Mouse (Mus musculus): ENCODE measurements around the gene Rln3.

Rln3 gene

DNA sequence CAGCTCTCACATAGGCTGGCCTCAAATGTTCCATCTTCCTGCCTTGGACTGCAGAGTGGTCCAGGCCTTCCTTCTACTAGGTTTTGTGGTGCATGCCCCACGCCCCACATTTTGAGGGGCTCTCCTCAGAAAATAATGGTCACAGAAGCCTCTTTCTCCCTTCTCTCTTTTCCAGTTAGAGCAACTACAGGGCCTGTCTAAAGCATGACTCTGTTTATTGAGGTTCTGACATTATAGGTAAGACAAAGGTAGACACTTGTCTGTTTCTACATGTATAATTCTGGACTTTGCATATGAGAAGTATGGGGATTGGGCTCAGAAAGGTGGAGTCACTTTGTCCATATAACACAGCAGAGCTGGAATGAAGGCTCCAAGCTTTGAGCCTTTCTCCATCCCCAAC lies 20.2 kb upstream of the Rln3 start, which contains the start of gene Gm10643:
Gene Gm10643 (minus strand): TSS at position 101 of the 400 bp plus-strand sequence.
- no peak for DNase-seq (ENCODE audit: low spot score)

- DNase-seq (ENCODE audit: low spot score), result peak; percentile 78
Measured at GRCm38 (mm10) chr8:84063861-84064610, 19.2 kb upstream of the Rln3 start.

DNA sequence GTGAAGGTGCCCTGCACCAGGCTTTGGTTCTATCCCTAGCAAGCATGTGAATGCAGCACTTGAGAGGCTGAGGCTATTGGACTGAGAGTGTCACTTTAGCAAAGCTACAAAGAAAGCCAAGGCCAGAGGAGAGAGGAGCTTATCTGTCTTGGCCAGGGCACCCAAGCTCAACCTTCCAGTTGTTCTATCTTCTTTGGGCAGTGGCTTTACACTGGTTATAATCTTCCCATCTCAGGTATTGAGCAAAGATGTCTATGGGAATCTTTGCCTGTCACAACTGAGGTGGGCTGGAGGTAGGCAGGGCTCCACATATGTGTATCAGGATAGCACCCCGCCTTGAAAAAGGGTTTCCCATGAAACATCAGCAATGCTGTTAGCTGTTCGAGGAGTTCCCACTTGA lies 15.4 kb upstream of the Rln3 start:
- no peak for DNase-seq (ENCODE audit: low spot score)

- DNase-seq (ENCODE audit: low spot score), result no peak
Measured at GRCm38 (mm10) chr8:84059226-84059625, 14.4 kb upstream of the Rln3 start.

- DNase-seq (ENCODE audit: low spot score), result no peak
Measured at GRCm38 (mm10) chr8:84057827-84058226, 13.0 kb upstream of the Rln3 start.

DNA sequence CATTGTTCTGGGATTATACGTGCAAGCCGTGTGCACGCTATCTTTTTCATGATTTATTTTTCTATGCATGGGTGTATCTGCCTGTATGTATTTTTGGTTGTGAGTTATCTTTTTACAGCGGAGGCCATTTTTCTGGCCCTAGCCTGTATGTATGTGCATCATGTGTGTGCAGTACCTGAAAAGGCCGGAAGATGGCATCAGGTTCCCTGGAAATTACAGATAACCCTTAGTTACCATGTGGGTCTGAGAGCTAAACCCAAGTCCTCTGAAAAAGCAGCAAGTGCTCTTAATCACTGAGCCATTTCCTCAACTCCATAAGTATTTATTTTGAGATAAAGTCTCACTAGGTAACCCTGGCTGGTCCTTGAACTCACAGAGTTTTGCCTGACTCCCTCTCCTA lies 8.4 kb upstream of the Rln3 start:
- no peak for DNase-seq (ENCODE audit: low spot score)

GRCm38 (mm10) chr8:84052746-84053145 lies 7.9 kb upstream of the Rln3 start:
- no peak for DNase-seq (ENCODE audit: low spot score)

DNA sequence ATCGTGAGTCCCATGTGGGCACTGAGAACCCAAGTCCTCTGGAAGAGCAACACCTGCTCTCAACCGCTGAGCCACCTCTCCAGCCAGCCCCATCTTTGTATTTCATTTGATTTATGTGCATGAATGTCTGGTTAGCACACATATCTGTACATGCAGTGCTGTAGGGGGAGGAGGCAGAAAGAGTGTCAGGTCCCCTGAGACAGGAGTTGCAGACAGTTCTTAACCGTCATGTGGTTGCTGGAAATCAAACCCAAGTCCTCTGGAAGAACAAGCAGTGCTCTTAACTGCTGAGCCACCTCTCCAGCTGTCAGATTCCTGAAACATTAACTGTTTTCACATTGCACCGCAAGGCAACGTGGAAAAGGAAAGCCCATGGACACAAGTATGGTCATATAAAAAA lies 3.4 kb upstream of the Rln3 start:
- no peak for DNase-seq (ENCODE audit: low spot score)

- no peak for DNase-seq (ENCODE audit: low spot score)
Measured at GRCm38 (mm10) chr8:84046505-84046904, 1.7 kb upstream of the Rln3 start.

DNA sequence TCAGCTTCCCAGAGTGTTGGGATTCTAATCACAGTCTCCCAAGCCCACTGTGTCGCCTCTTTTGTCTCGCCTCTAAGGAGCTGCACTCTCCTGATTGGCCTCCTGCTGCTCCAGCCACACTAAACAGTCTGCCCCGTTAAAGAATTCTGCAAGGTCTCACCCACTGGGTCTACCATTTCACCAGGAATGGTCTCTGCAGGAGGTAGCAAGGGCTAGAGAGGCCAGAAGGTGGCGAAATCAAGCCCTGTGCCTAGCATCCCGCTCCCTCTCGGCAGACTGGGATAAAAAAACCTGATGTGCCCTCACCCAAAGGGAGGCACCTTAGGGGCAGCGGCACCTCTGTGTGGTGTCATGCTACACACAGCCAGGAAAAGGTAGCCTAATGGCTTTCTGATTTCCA lies 697 bp downstream of the Rln3 start:
- DNase-seq (ENCODE audit: low spot score), result no peak

DNA sequence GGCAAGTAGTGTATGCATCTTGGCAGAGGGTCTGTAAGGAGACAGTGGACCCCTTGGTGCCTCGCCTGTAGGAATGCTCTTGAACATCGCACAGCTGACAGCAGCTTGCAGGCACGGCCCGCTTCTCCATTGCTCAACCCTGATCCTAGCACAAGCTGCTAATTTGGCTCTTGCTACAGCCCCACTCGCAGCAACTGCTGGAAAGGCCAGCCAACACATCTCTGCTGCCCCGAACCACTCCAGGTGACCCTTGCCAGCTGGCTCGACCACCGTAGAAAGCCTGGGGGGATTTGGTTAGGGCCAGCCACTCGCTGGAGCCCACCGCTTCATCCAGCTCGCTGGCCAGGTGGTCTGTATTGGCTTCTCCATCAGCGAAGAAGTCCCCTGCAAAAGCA lies 1.9 kb downstream of the Rln3 start:
- DNase-seq (ENCODE audit: low spot score), result no peak

DNA sequence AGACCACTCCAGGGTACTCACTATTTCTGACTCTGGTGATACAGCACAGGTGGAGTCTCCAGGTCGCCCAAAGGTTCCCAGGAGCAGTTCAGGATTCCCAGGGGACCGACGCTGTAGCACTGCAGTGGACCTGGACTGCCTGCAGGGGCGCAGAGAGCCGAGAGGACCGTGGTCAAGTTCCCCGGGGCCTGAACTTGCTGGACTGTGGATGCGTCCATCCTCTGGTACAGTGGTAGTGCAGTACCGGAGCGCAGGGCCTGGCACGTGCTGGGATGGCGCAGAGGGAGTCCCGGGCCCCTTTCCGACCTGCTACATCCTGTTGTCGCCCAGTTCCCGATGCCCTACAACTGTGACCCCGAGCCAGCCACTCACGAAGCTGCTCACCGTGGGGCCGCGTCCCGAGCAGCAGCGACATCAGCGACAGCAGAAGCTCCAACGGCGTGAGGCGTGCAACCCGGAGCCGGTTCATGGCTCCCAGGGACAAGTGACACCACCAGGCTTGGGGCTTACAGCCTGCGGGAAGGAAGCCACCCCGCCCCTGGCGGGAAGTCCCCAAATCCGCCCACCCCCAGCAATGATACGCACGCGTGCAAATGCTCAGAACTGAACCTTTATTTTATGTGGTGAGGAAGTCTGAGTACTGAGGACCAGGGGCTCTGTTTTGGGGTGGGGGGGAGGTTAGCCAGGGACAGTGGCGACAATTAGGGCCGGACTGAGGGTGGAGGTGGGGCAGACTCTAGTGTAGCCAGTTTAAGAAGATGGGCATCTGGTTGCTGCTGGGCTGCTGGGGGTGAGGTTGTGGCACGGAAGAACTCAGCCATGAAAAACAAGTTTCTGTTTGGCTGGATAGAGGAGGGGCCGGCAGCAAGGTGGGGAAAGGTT lies 2.5 kb downstream of the Rln3 start, which contains the start of gene Il27ra:
Gene Il27ra (minus strand): TSS at position 524 of the 882 bp plus-strand sequence.
- peak; percentile 88 for DNase-seq (ENCODE audit: low spot score)

- DNase-seq (ENCODE audit: low spot score), result peak; percentile 74
Measured at GRCm38 (mm10) chr8:84039050-84039449, 5.8 kb downstream of the Rln3 start.

GRCm38 (mm10) chr8:84038015-84038414 lies 6.8 kb downstream of the Rln3 start:
- DNase-seq (ENCODE audit: low spot score), result no peak

DNA sequence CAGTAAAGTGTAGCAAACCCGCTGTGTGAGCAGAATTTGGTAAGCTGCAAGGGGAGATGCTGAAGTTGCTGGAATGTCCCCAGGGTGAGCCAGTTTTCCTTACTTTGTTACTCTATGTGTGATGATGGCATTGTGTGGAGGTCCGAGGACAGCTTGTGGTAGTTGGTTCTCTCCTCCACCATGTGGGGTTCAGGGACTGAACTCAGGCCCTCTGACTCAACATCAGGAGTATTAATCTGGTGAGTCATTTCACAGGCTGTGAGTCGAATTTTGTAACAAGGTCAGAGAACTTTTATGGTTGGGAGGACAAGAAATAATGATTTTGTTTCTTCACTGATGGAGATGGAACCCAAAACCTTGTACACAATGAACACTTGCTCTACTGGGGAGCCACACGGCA lies 12.0 kb downstream of the Rln3 start:
- no peak for DNase-seq (ENCODE audit: low spot score)

DNA sequence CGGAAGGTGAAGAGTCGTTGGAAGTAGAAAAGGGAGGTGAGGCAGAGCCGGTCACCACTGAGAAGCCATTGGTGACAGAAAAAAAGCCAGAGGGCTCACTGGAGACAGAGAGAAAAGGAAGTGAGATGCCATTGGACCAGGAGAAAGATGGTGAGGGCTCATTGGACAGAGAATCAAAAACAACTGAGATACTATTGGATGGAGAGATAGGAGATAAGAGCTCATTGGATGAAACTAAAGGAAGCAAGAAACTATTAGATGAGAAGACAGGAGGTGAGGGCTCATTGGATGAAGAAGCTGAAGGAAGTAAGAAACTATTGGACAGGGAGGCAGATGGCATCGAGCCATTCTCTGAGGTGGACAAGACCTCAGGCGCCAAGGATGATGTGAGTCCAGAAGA lies 15.5 kb downstream of the Rln3 start:
- DNase-seq (ENCODE audit: low spot score), result no peak

DNA sequence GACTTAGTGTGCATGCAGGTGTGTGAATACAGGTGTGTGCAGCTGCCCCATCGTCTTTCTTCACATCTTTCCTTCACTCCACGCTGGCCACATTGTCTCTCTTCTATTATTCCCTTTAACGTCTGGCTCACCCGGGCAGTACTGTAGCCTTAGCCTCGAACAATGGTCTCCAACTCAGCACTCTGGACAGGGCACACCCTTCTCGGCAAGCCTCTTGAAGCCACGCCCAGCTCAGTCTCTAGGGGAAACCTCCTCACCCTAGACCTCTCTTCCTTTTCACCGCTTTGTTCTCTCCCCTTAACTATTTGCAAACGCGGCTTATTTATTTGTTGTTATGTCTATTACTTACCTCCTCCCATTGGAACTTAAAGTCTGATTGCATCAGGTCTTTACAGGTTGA lies 17.4 kb downstream of the Rln3 start:
- no peak for DNase-seq (ENCODE audit: low spot score)

DNA sequence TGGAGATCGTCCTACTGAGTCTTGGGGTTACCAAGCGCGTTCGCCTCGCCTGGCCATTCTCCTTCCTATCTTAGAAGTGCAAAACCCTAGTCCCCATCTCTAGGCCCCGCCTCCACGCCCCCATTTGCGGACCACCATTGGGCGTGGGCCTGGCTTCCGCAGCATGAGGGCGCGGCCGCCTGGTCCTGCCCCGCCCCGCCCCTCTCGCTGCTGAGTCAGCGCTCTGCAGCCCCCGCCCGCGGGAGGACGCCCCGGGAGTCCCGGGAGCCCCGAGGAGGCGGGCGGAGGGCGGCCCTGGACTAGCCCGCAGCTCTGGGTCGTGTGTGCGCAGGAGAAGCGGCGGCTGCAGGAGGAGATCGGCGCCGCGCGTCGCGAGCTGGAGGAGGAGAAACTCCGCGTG lies 18.9 kb downstream of the Rln3 start:
- peak; percentile 41 for DNase-seq (ENCODE audit: low spot score)

DNA sequence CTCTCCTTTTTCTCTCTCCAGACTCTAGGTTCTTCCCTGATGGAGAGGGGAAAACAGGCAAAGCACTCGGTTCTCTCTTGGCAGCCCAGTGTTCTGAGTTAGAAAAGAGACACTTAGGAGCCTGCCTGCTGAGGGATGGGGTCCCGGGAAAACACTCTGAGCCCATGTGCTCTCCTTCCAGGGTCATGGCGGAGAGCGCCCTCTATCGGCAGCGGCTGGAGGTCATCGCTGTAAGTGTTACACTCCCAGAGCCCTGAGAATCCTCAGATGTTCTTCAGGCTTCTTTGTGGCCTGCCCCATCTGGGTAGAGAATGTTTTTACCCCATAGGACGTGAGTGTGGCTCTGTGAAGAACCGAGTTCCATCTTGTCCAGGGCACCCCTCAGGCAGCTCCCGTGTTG lies 20.6 kb downstream of the Rln3 start:
- DNase-seq (ENCODE audit: low spot score), result peak; percentile 63

DNA sequence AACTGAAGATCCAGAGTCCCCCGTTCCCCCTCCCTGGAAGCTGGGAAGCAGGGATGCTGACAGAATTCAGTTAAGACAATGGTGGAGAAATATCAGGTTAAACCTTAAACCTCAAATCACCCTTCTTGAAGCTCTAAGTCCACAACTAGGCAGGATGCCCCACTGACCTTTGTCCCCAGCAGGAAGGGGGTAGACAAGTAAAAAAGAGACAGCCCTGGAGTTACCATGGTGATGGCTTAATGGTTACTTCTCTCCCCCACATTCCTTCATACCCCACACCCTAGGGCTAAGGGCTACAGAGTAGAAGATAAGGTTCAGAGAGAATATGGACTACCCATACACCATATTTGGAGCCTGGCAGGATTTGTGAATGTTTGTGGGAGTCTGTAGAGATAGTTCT lies 21.2 kb downstream of the Rln3 start:
- no peak for DNase-seq (ENCODE audit: low spot score)

GRCm38 (mm10) chr8:84023085-84023484 lies 21.7 kb downstream of the Rln3 start:
- DNase-seq (ENCODE audit: low spot score), result no peak

- DNase-seq (ENCODE audit: low spot score), result no peak
Measured at GRCm38 (mm10) chr8:84021569-84021968, 23.2 kb downstream of the Rln3 start.

DNA sequence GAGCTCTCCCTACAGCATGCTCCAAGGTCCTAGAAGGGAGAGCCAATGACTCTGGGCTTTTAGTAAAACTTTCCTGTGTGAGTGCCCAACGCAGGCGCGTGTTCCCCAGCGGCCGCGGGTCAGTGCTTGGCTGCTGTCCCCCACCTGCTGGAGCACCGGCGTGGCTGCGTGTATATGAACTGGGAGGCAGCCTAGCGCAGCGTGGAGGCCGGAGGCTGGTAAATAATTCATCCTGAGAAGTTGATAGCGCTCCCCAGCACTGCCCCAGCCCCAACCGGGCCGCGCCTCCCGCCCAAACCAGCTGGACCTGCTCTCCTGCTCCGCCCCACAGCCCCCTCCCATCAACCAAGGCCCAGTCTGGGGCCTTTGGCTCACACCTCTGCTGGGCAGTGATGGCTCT lies 23.7 kb downstream of the Rln3 start, which contains the start of gene Palm3:
Gene Palm3 (plus strand): TSS at position 376 of the 400 bp plus-strand sequence.
- DNase-seq (ENCODE audit: low spot score), result no peak

Measured in T-cell, adult 2 months (primary cell).